Mouse (Mus musculus): ENCODE measurements around the gene Mad1l1. TPM values are rescaled to one million over a fixed set of nuclear protein-coding genes. Genes with fewer than 3 reads are reported as not detected.

Gene Mad1l1
- total and polyA plus RNA-seq, 3 experiments, result 40.5 to 65.2 TPM; not detected in 1

- H3K4me1 ChIP-seq (ENCODE audit: control insufficient read depth in 1 of 2, insufficient read depth in 2 of 2, low read length in 2 of 2), result peaks cover 2 to 8% of the 10 kb centered on the region in 2 experiments; a peak in 2 of 4 replicates
- H3K36me3 ChIP-seq (ENCODE audit: control insufficient read depth in 1 of 2, insufficient read depth in 2 of 2, low read length in 2 of 2), result peaks cover 0 to 6% of the 10 kb centered on the region in 2 experiments; a peak in 3 of 4 replicates
- TF ChIP-seq ELF1 (IDR thresholded peaks at IDR 0.05; ENCODE audit: low read depth, low read length) (no peak), NRF1 (IDR thresholded peaks at IDR 0.05; ENCODE audit: insufficient read depth, low read depth, low read length, poor library complexity, severe bottlenecking) (no peak), MEF2A (IDR thresholded peaks at IDR 0.05; ENCODE audit: extremely low read depth, insufficient replicate concordance, low read depth, low read length, poor library complexity, severe bottlenecking) (no peak), MYB (IDR thresholded peaks at IDR 0.05; ENCODE audit: low read depth, low read length) (no peak), ETS1 (IDR thresholded peaks at IDR 0.05; ENCODE audit: low read depth, low read length) (no peak), POLR2AphosphoS2 (IDR thresholded peaks at IDR 0.05; ENCODE audit: low read length) (no peak), NELFE (IDR thresholded peaks at IDR 0.05; ENCODE audit: low read depth, low read length) (no peak), CHD2 (IDR thresholded peaks at IDR 0.05; ENCODE audit: low read length) (no peak), GABPA (IDR thresholded peaks at IDR 0.05; ENCODE audit: low read depth, low read length) (no peak), TBP (IDR thresholded peaks at IDR 0.05; ENCODE audit: low read depth, low read length) (no peak), USF2 (IDR thresholded peaks at IDR 0.05; ENCODE audit: borderline replicate concordance in 1 of 2, insufficient read depth in 1 of 2, low read depth in 1 of 2, low read length in 2 of 2) (no peak), TAL1 (IDR thresholded peaks at IDR 0.05; ENCODE audit: low read length) (no peak), TCF12 (IDR thresholded peaks at IDR 0.05; ENCODE audit: low read depth, low read length) (no peak), UBTF (IDR thresholded peaks at IDR 0.05; ENCODE audit: borderline replicate concordance, insufficient read depth, low read depth, low read length) (no peak), MXI1 (IDR thresholded peaks at IDR 0.05; ENCODE audit: low read depth, low read length) (no peak), ZNF384 (IDR thresholded peaks at IDR 0.05; ENCODE audit: low read depth, low read length) (no peak)
These were observed 149.6 kb downstream of the Mad1l1 start for GRCm38 (mm10) chr5:140171710-140172109.

GRCm38 (mm10) chr5:140167531-140167930 lies 153.8 kb downstream of the Mad1l1 start:
- Histone ChIP-seq H3K27me3 (ENCODE audit: control insufficient read depth in 1 of 2, insufficient read depth in 2 of 2, low read length in 2 of 2) (no peaks in the 10 kb centered on the region), H3K9me3 (replicated peaks; ENCODE audit: insufficient read depth, low read length) (no peaks in the 10 kb centered on the region), H3K79me2 (ENCODE audit: control insufficient read depth, insufficient read depth, low read length, poor library complexity) (no peaks in the 10 kb centered on the region), H3K4me1 (ENCODE audit: control insufficient read depth in 1 of 2, insufficient read depth in 2 of 2, low read length in 2 of 2) (peaks cover 9 to 35% of the 10 kb centered on the region in 2 experiments; a peak in 3 of 4 replicates), H3K36me3 (ENCODE audit: control insufficient read depth in 1 of 2, insufficient read depth in 2 of 2, low read length in 2 of 2) (peaks cover 0 to 22% of the 10 kb centered on the region in 2 experiments; a peak in 3 of 4 replicates), H3K9ac (ENCODE audit: control insufficient read depth, low read depth, low read length, poor library complexity, severe bottlenecking) (no peak overlapping the region), H3K27ac (ENCODE audit: control insufficient read depth, low read depth, low read length) (no peak overlapping the region), H3K4me3 (ENCODE audit: control insufficient read depth in 1 of 2, insufficient read depth in 1 of 2, low read depth in 2 of 2, low read length in 2 of 2) (no peak overlapping the region)
- peak; percentile 32 for DNase-seq (ENCODE audit: low read depth, low spot score)
- TF ChIP-seq GATA1 (IDR thresholded peaks at IDR 0.05; ENCODE audit: low read depth, low read length) (0 out of 2 replicates have a peak, but pooled peaks have one; percentile 15), RCOR1 (IDR thresholded peaks at IDR 0.05; ENCODE audit: low read depth, low read length) (no peak)

More at GRCm38 (mm10) chr5:140171710-140172109, 149.6 kb downstream of the Mad1l1 start:
- no peaks in the 10 kb centered on the region for H3K27me3 ChIP-seq (ENCODE audit: control insufficient read depth in 1 of 2, insufficient read depth in 2 of 2, low read length in 2 of 2)
- no peak overlapping the region for H3K9ac ChIP-seq (ENCODE audit: control insufficient read depth, low read depth, low read length, poor library complexity, severe bottlenecking)
- H3K4me3 ChIP-seq (ENCODE audit: control insufficient read depth in 1 of 2, insufficient read depth in 1 of 2, low read depth in 2 of 2, low read length in 2 of 2), result no peak overlapping the region
- H3K9me3 ChIP-seq (replicated peaks; ENCODE audit: insufficient read depth, low read length), result no peaks in the 10 kb centered on the region
- H3K27ac ChIP-seq (ENCODE audit: control insufficient read depth, low read depth, low read length), result no peak overlapping the region
- no peaks in the 10 kb centered on the region for H3K79me2 ChIP-seq (ENCODE audit: control insufficient read depth, insufficient read depth, low read length, poor library complexity)
- no peak for DNase-seq (ENCODE audit: low read depth, low spot score)

Data from MEL (cell line).